Mouse (Mus musculus): ENCODE results near the gene Nudt17.
"Not testable (repeated sequence)": the region's sequence is repeated elsewhere in the genome, so short reads cannot be mapped to it uniquely, and the experiment has no call there.

Nudt17 gene

DNA sequence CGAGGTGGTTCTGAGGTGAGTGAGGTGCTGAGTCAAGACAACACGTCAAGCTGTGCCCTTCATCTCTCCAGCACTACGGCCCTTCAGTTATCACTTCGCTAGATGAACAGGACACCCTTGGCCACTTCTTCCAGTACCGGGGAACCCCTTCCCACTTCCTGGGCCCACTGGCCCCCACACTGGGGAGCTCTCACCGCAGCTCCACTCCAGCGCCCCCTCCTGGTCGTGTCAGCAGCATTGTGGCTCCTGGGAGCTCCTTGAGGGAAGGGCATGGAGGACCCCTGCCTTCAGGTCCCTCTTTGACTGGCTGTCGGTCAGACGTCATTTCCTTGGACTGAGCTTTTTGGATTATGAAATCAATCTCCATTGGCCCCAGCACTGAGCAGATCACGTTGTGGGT, 3.6 kb downstream of the Nudt17 start:
- no peak for DNase-seq (ENCODE audit: low spot score)

DNA sequence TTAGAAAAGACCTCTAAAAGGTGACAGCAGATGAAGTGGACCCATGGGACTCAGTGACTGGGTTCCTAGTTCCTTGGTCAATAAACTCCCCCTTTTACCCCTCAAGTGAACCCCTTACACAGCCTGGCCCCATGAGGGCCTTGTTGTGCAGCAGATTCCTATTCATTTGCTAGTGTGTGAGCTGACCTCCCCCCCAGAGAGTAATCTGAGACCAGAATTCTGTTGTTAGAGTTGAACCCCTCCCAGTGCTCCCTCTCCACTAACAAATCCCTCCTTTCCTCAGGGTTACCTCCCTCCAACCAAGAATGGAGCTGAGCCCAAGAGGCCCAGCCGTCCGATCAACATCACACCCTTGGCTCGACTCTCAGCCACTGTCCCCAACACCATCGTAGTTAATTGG, 7.4 kb downstream of the Nudt17 start:
- DNase-seq (ENCODE audit: low spot score) = no peak

DNA sequence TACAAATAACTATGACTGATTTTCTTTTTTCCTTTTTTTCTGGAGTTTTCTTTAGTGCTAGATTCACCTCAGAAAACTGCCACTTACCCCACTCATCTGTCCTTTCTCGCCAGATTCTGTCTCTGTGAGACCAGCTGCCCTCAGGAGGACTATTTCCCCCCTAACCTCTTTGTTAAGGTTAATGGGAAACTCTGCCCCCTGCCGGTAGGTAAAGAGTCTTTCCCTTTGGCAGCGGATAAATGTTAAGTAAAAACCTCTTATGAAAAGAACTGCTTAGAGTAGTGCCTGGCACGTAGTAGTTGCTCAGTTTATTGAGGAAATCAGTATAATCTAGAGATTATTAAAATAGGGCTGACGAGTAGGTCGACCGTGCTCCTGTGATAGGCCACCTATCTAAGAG, 8.0 kb downstream of the Nudt17 start:
- no peak for DNase-seq (ENCODE audit: low spot score)

DNA sequence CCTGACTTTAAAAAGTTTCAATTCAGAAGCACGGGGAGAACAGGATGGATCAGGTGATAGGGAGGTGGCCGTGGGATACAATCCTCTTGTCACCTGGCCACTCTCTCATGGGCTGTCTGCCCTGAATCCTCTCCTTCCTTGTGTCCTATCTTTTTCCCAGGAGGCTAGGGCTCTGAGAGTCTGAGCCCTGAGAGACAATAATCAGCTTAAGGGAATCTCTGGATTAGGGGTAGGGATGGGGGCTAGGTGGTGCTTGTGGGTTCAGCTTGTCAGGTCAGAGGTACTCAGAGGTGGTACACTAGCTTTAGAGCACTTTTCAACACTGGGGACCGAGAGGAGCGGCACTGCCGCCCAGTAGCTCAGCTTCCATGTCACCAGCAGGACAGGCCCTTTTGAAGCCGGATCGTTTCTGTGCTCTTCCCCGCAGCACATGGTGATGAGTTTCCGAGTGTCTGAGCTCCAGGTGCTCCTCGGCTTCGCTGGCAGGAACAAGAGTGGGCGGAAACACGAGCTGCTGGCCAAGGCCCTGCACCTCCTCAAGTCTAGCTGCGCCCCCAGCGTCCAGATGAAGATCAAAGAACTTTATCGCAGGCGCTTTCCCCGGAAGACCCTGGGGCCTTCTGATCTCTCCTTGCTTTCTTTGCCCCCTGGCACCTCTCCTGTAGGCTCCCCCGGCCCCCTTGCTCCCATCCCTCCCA, 9.2 kb downstream of the Nudt17 start:
- DNase-seq (ENCODE audit: low spot score) = no peak

DNA sequence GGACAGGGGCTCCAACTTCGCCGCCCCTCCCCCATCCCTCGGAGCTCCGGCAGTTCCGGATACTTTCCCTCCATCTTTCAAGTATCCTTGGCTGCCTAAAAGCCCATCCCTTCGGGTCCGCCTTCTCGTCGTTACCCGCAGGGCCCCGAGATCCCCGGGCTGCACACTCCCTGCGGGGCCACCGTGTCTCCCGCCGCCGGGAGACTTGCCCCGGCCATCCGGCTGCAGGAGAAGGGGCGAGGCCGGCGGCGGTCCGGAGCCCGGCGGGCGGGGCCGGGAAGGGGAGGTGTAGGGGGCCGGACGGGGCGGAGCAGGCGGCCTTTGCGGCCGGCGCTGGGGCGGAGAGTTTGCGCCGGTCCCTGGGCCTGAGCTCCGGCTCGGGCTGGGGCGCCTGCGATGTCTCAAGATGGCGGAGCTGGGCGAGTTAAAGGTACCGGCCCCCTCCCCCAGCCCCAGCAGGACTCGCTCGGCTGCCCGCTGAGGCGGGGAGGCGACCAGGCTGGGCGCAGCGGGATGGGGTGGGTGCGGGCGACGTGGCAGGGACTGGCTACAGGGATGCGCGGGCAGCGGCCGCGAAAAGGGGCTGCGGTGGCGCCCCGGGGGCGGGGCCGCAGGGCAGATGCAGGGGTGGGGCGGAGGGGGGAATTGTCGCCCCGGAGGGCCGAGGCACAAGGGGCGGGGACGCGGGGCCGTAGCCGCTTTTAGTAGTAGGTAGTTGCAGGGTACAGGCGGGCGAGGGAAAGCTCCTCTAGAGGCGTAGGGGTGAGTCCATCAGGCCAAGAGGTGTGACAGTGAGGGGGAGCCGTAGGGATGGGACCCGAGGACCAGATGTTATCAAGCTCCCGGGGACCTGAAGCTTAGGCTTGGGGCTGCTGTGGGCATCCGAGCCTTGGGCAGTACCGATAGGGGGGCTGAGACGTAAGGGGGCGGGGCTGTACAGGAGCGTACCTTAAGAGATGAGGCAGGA, 11.3 kb downstream of the Nudt17 start:
- DNase-seq (ENCODE audit: low spot score) = peak; percentile 64

DNA sequence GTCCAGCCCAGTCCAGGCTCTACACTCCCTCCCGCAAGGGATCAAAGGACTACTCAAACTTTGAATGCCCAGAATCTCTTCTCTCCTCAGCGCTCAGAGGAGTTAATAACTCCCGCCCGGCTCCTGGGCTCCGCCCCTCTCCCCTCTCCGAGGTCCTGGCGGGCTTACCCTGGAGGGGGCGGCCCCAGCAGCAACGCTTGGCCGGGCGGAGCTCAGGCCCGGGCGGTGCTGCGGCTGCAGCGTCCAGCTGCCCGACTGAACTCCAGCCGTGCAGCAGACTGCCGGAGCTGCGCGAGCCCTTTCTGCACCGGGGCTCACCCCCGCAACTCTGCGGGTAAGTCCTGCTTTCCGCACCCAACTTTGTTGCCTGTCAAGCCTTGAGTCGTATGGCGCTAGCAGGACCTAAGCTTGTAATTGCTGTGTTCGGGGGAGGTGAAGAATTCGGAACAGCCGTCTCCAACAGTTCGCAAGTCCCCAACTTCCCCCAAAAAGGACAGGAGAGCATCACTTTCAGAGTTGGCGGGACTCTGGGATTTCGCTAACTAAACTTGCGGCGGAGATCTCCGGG, 12.1 kb downstream of the Nudt17 start, which contains the start of gene Pias3:
Gene Pias3 (plus strand): TSS at position 187 of the 568 bp plus-strand sequence.
- peak; percentile 45 for DNase-seq (ENCODE audit: low spot score)

DNA sequence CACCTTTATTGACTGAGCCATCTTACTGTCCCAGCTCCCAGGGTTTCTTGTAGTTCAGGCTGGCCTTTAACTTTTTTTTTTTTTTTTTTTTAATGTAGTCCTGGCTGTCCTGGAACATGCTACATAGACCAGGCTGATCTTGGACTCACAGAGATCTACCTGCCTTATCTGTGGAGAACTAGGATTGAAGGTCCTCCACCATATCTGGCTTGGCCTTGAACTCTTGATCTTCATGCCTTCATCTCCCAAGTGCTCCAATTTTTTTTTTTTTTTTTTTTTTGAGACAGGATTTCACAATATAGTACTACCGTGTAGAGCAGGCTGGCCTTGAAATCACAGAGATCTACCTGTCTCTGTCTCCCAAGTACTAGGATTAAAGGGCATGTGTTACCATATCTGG, 14.8 kb downstream of the Nudt17 start:
- no peak for DNase-seq (ENCODE audit: low spot score)

DNA sequence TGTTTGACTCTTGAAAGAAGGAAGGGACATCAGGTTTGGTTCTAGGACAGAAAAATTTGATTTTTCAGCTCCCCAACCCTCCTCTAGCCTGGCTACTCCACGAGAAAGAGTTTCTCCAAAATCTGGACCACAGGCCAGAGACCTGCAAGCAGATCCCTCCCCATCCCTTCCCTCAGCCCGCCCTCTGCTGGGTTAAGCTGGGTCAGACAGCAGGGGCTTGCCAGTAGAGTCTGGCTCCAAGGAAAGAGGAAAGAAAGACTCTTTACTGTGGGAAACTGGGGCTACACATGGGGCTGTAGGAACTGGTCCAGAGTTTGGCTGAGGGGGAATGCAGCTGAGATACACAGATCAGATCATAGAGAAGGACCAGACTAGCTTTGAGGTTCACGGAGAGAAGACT, 15.9 kb downstream of the Nudt17 start:
- no peak for DNase-seq (ENCODE audit: low spot score)

DNA sequence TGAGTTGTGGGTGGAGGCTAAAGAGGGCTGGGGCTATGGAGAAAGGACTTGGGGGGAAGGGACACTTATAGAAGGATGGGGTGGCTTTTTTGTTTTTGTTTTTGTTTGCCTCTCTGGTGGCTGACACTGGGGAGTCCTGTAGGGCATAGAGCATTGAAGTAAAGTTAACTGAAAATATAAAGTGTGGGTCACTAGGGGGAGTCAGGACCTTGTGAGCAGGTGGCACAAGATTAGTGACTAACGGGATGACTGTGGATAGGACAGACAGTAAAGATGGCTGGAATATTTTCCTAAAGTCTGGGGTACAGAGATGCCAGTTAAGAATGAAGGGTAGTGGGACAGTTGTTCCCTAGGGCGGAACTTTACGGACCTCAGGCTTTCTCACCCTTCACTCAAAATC, 18.1 kb downstream of the Nudt17 start:
- DNase-seq (ENCODE audit: low spot score) = no peak

DNA sequence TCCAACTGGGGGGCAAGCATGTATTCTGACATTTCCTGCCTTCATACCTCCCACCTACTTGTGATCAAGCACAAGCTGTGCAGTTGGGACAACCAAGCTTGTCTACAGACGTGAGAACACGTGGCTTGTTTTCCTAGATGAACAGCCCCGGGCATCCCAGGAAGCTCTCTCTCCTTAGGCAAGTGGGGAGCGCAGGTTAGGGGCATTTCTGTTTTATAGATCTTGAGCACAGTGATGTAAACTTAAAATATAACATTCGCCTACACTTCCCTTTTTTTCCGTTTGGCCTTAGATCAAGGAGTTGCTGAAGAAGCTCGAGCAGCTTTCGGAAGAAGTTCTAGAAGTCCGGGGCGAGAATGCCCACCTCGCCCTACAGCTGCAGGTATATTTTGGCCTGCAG, 19.5 kb downstream of the Nudt17 start:
- no peak for DNase-seq (ENCODE audit: low spot score)

DNA sequence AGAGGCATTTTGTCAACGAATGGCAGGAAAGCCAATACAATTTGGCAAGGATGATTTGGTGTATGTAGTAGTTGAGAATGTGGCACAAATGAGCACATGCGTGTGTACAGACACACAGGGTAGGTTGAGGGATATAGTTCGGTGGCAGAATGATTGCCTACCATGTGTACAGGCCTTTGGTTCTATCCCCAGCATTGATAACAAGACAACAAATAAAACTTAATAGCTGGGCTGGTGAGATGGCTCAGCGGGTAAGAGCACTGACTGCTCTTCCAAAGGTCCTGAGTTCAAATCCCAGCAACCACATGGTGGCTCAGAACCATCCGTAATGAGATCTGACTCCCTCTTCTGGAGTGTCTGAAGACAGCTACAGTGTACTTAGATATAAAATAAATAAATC, 22.3 kb downstream of the Nudt17 start:
- not testable (repeated sequence) for DNase-seq (ENCODE audit: low spot score)

DNA sequence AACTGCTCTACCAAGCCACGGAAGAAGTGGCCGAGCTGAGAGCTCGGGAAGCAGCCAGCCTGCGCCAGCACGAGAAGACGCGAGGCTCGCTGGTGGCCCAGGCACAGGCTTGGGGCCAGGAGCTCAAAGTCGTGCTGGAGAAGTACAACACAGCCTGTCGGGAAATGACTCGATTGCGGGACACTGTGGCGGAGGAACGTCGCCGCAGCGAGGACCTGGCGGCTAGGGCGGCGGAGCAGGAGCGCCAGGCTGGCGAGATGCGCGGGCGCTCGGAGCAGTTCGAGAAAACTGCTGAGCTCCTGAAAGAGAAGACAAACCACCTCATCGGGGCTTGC, 23.6 kb downstream of the Nudt17 start:
- DNase-seq (ENCODE audit: low spot score) = no peak

DNA sequence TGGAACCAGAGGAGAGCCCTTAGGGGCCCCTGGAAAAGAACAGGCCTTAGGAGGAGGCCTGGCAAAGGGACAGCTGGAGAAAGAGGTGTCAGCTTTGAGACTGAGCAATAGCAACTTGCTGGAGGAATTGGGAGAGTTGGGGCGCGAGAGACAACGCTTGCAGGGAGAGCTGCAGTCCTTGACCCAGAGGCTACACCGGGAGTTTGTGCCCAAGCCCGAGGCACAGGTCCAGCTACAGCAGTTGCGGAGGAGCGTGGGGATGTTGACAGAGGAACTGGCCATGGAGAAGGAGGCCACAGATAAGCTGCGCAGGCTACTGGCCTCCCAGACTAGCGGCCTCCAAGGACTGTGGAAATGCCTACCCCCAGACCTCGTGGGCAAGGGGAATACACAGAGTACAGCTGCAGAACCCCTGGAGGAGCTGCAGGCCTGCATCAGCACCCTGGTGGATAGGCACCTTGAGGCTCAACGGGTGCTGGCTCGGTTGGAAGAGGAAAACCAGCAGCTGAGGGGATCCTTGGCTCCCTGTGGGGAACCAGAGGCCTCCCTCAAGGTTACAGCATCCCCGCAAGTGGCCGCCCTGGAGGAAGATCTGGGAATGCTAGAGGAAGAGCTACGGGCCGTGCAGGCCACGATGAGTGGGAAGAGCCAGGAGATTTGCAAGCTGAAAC, 24.1 kb downstream of the Nudt17 start:
- DNase-seq (ENCODE audit: low spot score) = no peak

DNA sequence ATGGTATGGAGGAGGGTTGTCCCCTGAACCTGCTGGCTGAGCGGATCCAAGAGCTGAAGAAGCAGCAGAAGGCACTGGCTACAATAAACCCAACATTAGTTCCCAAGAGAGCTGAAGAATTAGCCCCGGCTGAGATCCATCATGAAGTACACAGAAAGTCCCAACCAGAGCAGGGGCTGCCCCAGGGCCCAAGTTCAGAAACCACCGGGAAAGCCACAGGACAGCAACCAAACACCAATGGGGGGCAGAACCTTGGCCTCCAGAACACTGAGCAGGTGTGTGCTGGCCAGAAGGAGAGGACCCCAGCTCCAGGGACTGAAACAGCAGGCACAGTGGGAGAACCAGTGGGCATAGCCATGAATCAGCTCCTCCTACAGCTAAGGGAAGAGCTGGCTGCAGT, 24.9 kb downstream of the Nudt17 start:
- no peak for DNase-seq (ENCODE audit: low spot score)

DNA sequence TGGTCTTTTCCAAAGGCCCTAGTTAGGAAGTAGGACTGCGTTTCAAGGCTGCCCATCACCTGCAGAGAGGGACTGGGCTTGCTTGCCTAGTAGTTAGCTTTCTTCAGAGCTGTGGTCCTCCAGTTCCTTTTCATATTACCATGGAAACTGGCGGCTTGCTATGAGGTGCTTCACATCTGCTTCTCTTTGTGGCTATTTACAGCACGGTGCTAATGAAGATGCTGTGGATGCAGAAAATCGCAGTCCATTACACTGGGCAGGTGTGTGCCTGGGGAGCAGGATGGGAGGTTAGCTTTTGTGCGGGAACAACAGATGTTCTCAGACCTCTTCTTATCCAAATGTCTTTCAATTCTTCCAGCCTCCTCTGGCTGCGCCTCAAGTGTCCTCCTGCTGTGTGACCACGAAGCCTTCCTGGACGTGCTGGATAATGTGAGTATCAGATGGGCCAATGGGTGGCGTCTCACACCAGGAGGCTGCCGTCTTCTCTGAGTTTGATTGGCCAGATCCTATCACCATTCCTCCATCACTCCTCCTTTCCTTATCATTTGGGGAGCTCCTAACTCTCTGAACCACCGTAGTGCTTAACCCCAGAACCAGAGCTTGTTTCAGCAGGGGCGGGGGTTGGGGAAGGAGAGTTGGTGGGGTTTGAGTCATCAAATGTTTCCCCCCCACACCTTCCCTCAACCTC, 27.9 kb downstream of the Nudt17 start:
- no peak for DNase-seq (ENCODE audit: low spot score)

DNA sequence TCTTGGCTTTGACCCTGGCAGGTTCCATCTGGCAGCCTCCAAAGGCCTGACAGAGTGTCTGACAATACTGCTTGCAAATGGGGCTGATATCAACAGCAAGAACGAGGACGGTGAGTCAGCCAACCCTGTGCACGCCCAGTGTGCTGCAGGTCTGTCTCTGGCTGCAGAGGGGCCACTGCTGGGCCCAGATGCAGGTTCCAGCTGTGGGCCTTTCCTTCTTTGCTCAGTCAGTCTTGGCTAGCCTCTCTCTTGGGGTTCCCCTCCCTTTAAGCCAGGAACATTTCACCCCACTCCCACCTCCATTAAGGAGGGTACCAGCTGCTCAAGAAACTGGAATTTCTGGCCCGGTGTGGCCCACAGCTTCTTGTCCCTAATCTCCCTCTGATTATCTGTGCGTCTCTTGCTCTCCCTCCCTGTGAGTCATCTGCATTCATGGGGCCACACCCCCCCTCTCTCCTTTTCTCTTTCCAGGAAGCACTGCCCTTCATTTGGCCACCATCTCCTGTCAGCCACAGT, 29.1 kb downstream of the Nudt17 start:
- no peak for DNase-seq (ENCODE audit: low spot score)

DNA sequence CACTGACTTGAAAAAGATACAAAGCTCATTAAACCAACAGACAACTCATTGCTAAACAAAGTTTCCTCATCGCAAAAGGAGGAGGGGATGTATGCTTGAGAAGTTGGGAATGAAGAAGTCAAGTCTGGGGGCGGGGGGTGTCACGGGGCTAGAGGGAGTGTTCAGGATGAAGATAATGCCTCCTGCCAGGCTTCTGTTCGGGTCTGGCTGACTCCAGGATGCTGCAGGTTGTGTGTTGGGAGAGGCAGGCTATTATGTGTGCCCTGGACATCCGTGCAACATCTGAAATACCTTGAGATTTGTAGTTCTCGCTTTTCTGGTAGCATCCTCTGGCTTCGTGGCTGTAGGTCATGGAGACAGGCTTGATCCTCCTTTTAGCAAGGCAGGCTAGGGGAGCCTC, 29.9 kb downstream of the Nudt17 start:
- DNase-seq (ENCODE audit: low spot score) = no peak

DNA sequence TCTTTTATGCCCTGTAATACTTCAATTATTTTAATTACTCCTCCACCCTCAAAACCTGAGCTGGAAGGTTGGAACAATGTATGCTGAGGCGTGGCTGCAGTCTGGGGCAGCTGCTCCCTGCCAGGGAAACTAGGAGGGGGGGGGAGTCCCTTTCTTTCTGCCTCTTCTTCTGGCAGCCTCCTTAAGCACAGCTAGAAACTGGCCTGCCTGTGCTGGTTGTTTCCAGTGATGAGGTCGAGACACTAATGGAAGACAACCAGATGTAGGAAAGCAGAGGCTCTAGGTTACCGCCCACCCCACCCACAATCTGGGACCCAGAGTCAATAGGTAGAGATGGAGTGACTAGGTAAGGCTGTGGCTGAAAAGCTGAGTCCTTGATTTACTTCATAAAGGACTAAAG, 32.7 kb downstream of the Nudt17 start:
- no peak for DNase-seq (ENCODE audit: low spot score)

DNA sequence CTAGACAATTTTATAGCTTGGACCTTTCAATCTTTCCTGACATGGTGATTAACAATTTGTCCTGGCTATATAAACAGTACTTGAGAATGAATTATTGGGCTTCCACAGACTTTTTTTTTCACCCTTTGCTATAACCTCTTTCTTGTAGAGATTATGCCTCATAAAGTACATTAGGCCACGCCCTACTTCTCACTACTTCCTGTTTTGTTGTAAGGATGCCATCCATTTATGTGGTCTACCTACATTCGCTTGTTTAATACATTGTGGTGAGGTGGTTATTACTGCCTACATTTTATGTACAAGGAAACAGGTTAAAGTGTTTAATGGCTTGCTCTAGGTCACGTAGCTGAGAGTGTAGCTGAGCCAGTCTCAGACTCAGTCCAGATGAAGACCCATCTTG, 33.2 kb downstream of the Nudt17 start:
- no peak for DNase-seq (ENCODE audit: low spot score)

DNA sequence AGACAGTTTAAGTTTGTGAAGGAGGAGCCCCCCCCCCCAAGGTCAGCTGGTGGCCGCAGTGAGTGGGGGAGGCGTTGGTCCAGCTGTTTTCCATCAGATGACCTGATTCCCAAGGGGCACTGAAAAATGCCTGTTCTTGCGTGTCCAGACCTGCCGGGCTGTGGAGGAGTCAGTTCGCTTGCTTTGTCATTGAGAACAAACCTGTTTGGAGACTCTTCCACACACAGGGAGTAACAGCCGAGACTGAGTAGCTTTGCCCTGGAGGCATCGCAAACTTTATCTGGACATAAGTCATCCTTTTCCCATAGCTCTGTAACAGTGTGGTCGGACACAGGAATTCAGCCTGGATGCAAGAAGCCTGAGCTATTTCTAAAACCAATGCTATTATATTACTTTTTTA, 33.9 kb downstream of the Nudt17 start:
- DNase-seq (ENCODE audit: low spot score) = no peak

DNA sequence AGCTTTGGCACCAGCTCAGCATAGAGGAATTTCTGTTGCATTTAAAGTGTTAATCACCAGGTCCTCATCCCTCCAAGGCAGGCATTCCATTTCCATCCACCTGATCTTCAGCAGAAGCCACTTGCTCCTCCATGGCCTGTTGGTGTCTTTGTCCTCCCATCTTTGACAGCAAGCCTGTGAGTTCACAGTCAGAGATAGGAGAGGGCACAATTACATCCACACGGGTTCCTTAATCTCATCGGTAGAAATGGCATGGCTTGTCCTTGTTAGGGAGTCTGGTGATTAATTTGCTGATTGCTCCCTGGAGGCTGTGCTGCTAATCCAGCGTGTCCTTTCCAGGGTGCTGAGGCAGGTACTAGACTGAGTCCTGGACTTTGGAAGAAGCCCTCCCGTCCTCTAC, 34.8 kb downstream of the Nudt17 start:
- no peak for DNase-seq (ENCODE audit: low spot score)

DNA sequence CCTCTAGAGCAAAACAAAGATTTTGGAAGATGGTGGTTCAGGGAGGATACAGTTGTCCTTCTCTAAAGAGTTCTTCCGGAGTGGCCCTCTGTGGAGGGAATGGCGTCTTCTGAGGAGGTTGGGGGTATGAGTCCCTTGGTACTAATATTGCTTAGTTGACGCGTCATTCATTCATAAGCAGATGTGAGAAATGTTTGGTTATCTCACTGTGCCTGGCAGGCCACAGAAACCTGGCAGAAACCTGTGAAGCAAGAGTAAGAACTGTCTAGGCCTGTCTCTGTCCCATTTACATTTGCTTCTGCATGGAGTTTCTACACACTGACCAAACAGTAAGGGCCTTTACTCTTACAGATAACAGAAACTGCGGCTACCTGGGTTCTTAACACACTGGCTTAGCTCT, 36.8 kb downstream of the Nudt17 start:
- DNase-seq (ENCODE audit: low spot score) = no peak
